Mouse (Mus musculus) lung, postnatal 0 days (tissue): ENCODE results near the gene Olfr781. TPM values are rescaled to one million over a fixed set of nuclear protein-coding genes. Genes with fewer than 3 reads are reported as not detected.
"Not testable (repeated sequence)": the region's sequence is repeated elsewhere in the genome, so short reads cannot be mapped to it uniquely, and the experiment has no call there.

Experiments used
- ATAC-seq: fragments of 200-750 bp; cut with Nextera tagmentation; 2 replicates; pipeline ENCODE4 v1.8.0; 2017; ENCODE audit warnings: moderate library complexity
- DNase-seq: peaks from one replicate; pipeline ENCODE4 v3.0.0-alpha.2; 2016; ENCODE audit warnings: low spot score
- H3K27ac ChIP-seq: fragments of 300-500 bp; sonication (generic); 2 replicates; pipeline ENCODE4 v1.5.1; 2014; ENCODE audit warnings: antibody characterized with exemption, mild to moderate bottlenecking, low read length, mixed read lengths
- H3K27me3 ChIP-seq: fragments of 300-500 bp; sonication (generic); replicated peaks from 2 replicates; pipeline ENCODE4 v1.6.1; 2014; ENCODE audit warnings: low read length, mixed read lengths; ENCODE audit not compliant: insufficient read depth
- H3K36me3 ChIP-seq: fragments of 300-500 bp; sonication (generic); 2 replicates; pipeline ENCODE4 v1.6.1; 2014; ENCODE audit warnings: low read length, mixed read lengths; ENCODE audit not compliant: insufficient read depth
- H3K4me1 ChIP-seq: fragments of 300-500 bp; sonication (generic); 2 replicates; pipeline ENCODE4 v1.6.1; 2014; ENCODE audit warnings: antibody characterized with exemption, low read depth, low read length, mixed read lengths; ENCODE audit not compliant: insufficient read depth
- H3K4me2 ChIP-seq: fragments of 300-500 bp; sonication (generic); replicated peaks from 2 replicates; pipeline ENCODE4 v1.6.1; 2014; ENCODE audit warnings: low read depth, mild to moderate bottlenecking, low read length, moderate library complexity, mixed read lengths
- H3K4me3 ChIP-seq: fragments of 300-500 bp; sonication (generic); 2 replicates; pipeline ENCODE4 v1.5.1; 2014; ENCODE audit warnings: low read depth, low read length
- H3K9ac ChIP-seq: fragments of 300-500 bp; sonication (generic); replicated peaks from 2 replicates; pipeline ENCODE4 v1.6.1; 2014; ENCODE audit warnings: low read depth, mild to moderate bottlenecking
- H3K9me3 ChIP-seq: fragments of 300-500 bp; sonication (generic); 2 replicates; pipeline ENCODE4 v1.6.1; 2016; ENCODE audit warnings: low read length, mixed read lengths
- CTCF ChIP-seq: IDR thresholded peaks from 2 replicates; pipeline ENCODE4 v1.5.1; 2016; ENCODE audit warnings: antibody characterized with exemption, mild to moderate bottlenecking
- EP300 ChIP-seq: IDR thresholded peaks from 2 replicates; pipeline ENCODE4 v1.6.1; 2016; ENCODE audit warnings: antibody characterized with exemption, mild to moderate bottlenecking, control low read depth
- WGBS: fragments of 180-500 bp; shearing (Covaris S2); extraction: QIAGEN DNeasy Blood & Tissue Kit; methylation state at CpG from one replicate; pipeline ENCODE4 v1.1.7; 2014; 5-methylcytosine and 5-hydroxymethylcytosine counted together
- polyA plus RNA-seq: library from polyadenylated mRNA; unstranded; fragments of >200 nt; fragmentation: Nextera tagmentation; extraction: Ambion mirVana; gene quantifications from 2 replicates; pipeline ENCODE4 v1.2.1, GENCODE M21; 2015

The Olfr781 gene
- polyA plus RNA-seq, 1 experiment from 2014 or later: not detected

DNA sequence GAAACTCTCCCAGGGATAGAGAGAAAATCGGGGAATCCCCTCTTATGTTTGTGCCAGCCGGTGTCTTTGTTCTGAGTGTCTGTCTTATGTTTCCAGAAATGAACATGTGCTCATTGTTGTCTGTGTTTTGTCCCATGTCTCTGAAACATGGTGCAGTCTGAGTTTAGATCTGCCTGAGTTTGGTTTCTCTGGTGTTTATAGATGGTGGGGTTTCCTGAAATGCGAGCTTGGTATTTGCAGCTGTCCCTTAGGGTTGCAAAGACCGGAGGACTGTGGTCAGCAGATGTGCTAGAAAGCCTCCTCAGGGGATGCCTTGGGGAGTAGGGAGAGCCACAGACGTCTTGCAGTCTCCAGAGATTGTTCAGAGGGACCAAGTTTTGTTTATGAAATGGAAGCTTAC is 28.7 kb downstream of the Olfr781 start:
- no peaks in the 10 kb centered on the region for H3K27me3 ChIP-seq

DNA sequence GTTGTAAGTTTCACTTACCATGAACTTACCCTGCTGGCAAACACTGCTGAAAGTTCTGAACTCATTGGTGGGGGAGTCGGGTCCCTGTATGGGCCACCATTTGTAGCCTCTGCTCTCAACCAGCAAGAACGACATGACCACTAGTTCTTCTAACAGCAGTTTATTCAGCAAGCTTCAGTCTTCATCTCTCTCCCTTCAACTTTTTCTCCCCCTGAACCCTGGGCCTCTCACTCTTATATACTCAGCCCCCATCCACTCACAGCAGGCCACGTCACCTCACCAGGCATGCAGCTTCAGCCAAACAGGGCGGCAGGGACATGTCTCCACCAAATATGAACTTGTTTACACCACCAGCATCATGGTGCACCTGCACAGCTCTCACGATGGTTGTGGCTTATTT is 45.4 kb downstream of the Olfr781 start:
- not testable (repeated sequence) for H3K27me3 ChIP-seq, ATAC-seq, DNase-seq, H3K27ac ChIP-seq, H3K4me1 ChIP-seq, H3K4me2 ChIP-seq, H3K9me3 ChIP-seq, H3K36me3 ChIP-seq, H3K4me3 ChIP-seq, H3K9ac ChIP-seq
- 83% methylated on average over 5 of the region's 5 CpGs for WGBS

More for the DNA sequence above, 28.7 kb downstream of the Olfr781 start:
- H3K4me2 ChIP-seq: no peak overlapping the region
- H3K4me1 ChIP-seq: no peaks in the 10 kb centered on the region
- H3K9me3 ChIP-seq: no peaks in the 10 kb centered on the region
- no peak overlapping the region for H3K4me3 ChIP-seq
- TF ChIP-seq EP300 (no peak), CTCF (no peak)
- WGBS: 68% methylated on average over 5 of the region's 5 CpGs
- H3K27ac ChIP-seq: no peak overlapping the region
- DNase-seq: no peak
- no peaks in the 10 kb centered on the region for H3K36me3 ChIP-seq
- ATAC-seq: no peak
- no peak overlapping the region for H3K9ac ChIP-seq

Other genes with a start within 250 kb of the Olfr781 start
- not detected in 2 replicates for gene Olfr767, start 245.9 kb upstream of the Olfr781 start, polyA plus RNA-seq
- gene Olfr768, start 229.5 kb upstream of the Olfr781 start, polyA plus RNA-seq: not detected in 2 replicates
- gene Olfr769, start 211.0 kb upstream of the Olfr781 start, polyA plus RNA-seq: not detected in 2 replicates
- gene Olfr770, start 189.9 kb upstream of the Olfr781 start, polyA plus RNA-seq: not detected in 2 replicates
- gene Olfr771, start 164.1 kb upstream of the Olfr781 start, polyA plus RNA-seq: not detected in 2 replicates
- gene Olfr772, start 150.9 kb upstream of the Olfr781 start, polyA plus RNA-seq: not detected in 2 replicates
- gene Olfr773, start 141.4 kb upstream of the Olfr781 start, polyA plus RNA-seq: not detected in 2 replicates
- gene Olfr774, start 92.7 kb upstream of the Olfr781 start, polyA plus RNA-seq: not detected in 2 replicates
- gene Olfr775, start 80.4 kb upstream of the Olfr781 start, polyA plus RNA-seq: not detected in 2 replicates
- gene Olfr776, start 69.7 kb upstream of the Olfr781 start, polyA plus RNA-seq: not detected in 2 replicates
- gene Olfr777, start 57.4 kb upstream of the Olfr781 start, polyA plus RNA-seq: not detected in 2 replicates
- not detected in 2 replicates for gene Olfr780, start 10.7 kb upstream of the Olfr781 start, polyA plus RNA-seq
- gene Olfr782, start 20.0 kb downstream of the Olfr781 start, polyA plus RNA-seq: not detected in 2 replicates
- gene Olfr784, start 55.2 kb downstream of the Olfr781 start, polyA plus RNA-seq: not detected in 2 replicates
- gene Olfr785, start 76.6 kb downstream of the Olfr781 start, polyA plus RNA-seq: not detected in 2 replicates
- gene Olfr786, start 98.5 kb downstream of the Olfr781 start, polyA plus RNA-seq: not detected in 2 replicates
- not detected in 2 replicates for gene Olfr787, start 133.0 kb downstream of the Olfr781 start, polyA plus RNA-seq
- not detected in 2 replicates for gene Olfr788, start 142.1 kb downstream of the Olfr781 start, polyA plus RNA-seq
- gene Olfr789, start 155.9 kb downstream of the Olfr781 start, polyA plus RNA-seq: not detected in 2 replicates
- gene Olfr790, start 169.6 kb downstream of the Olfr781 start, polyA plus RNA-seq: not detected in 2 replicates
- gene Olfr791, start 192.9 kb downstream of the Olfr781 start, polyA plus RNA-seq: not detected in 2 replicates
- gene Olfr792, start 210.3 kb downstream of the Olfr781 start, polyA plus RNA-seq: not detected in 2 replicates
- not detected in 2 replicates for gene Olfr794, start 238.8 kb downstream of the Olfr781 start, polyA plus RNA-seq